Mouse (Mus musculus) MEL (cell line): ENCODE measurements around the gene Oas1a. TPM values are rescaled to one million over a fixed set of nuclear protein-coding genes. Genes with fewer than 3 reads are reported as not detected.
"Not testable (repeated sequence)": the region's sequence is repeated elsewhere in the genome, so short reads cannot be mapped to it uniquely, and the experiment has no call there.

Source experiments
- DNase-seq: peaks from one replicate; pipeline ENCODE4 v3.0.0; 2011; ENCODE audit warnings: low read depth, low spot score
- H3K27ac ChIP-seq: 2 replicates; pipeline ENCODE4 v1.5.1; 2012; ENCODE audit warnings: low read depth, mild to moderate bottlenecking, control low read depth, low read length, moderate library complexity; ENCODE audit not compliant: control insufficient read depth
- H3K27me3 ChIP-seq, 2 experiments: fragments of 150-350 bp in 1 of 2; sonication (generic) in 1 of 2; 2 replicates each; pipeline ENCODE4 v1.6.1; 2012; ENCODE audit warnings: low read length in 2 of 2, mild to moderate bottlenecking in 2 of 2, improper control_type of control experiment in 1 of 2, moderate library complexity in 1 of 2; ENCODE audit not compliant: insufficient read depth in 2 of 2, control insufficient read depth in 1 of 2
- H3K36me3 ChIP-seq, 2 experiments: 2 replicates each; pipeline ENCODE4 v1.6.1; 2012 to 2014; ENCODE audit warnings: low read length in 2 of 2, improper control_type of control experiment in 1 of 2, inconsistent platforms in 1 of 2, mild to moderate bottlenecking in 1 of 2; ENCODE audit not compliant: insufficient read depth in 2 of 2, control insufficient read depth in 1 of 2
- H3K4me1 ChIP-seq, 2 experiments: fragments of 150-350 bp in 1 of 2; sonication (generic) in 1 of 2; 2 replicates each; pipeline ENCODE4 v1.6.1; 2012; ENCODE audit warnings: low read length in 2 of 2, improper control_type of control experiment in 1 of 2, mild to moderate bottlenecking in 1 of 2; ENCODE audit not compliant: insufficient read depth in 2 of 2, control insufficient read depth in 1 of 2
- H3K4me3 ChIP-seq, 2 experiments: fragments of 150-350 bp in 1 of 2; sonication (generic) in 1 of 2; 2 replicates each; pipeline ENCODE4 v1.5.1; 2012; ENCODE audit warnings: low read depth in 2 of 2, low read length in 2 of 2, mild to moderate bottlenecking in 2 of 2, moderate library complexity in 2 of 2, control low read depth in 1 of 2, improper control_type of control experiment in 1 of 2; ENCODE audit not compliant: control insufficient read depth in 1 of 2, insufficient read depth in 1 of 2
- H3K79me2 ChIP-seq: 2 replicates; pipeline ENCODE4 v1.6.1; 2012; ENCODE audit warnings: mild to moderate bottlenecking, low read length, moderate library complexity; ENCODE audit not compliant: control insufficient read depth, poor library complexity, insufficient read depth
- H3K9ac ChIP-seq: 2 replicates; pipeline ENCODE4 v1.6.1; 2012; ENCODE audit warnings: low read depth, mild to moderate bottlenecking, control low read depth, low read length, moderate library complexity; ENCODE audit not compliant: control insufficient read depth, poor library complexity, severe bottlenecking
- H3K9me3 ChIP-seq: fragments of 150-350 bp; sonication (generic); replicated peaks from 2 replicates; pipeline ENCODE4 v1.6.1; 2012; ENCODE audit warnings: mild to moderate bottlenecking, low read length, improper control_type of control experiment, moderate library complexity; ENCODE audit not compliant: insufficient read depth
- BHLHE40 ChIP-seq: IDR thresholded peaks from 2 replicates; pipeline ENCODE4 v1.6.1; 2012; ENCODE audit warnings: low read depth, mild to moderate bottlenecking, inconsistent platforms, low read length, improper control_type of control experiment, borderline replicate concordance
- CHD1 ChIP-seq: IDR thresholded peaks from 2 replicates; pipeline ENCODE4 v1.6.1; 2012; ENCODE audit warnings: low read depth, mild to moderate bottlenecking, inconsistent platforms, low read length, improper control_type of control experiment
- CHD2 ChIP-seq: IDR thresholded peaks from 2 replicates; pipeline ENCODE4 v1.6.1; 2011; ENCODE audit warnings: low read length, improper control_type of control experiment
- CTCF ChIP-seq, 3 experiments: IDR thresholded peaks in 2 of 3; conservative IDR thresholded peaks in 1 of 3; 2 replicates each; pipeline ENCODE4 v1.5.1; 2011 to 2012; ENCODE audit warnings: low read length in 3 of 3, low read depth in 2 of 3, mild to moderate bottlenecking in 2 of 3, improper control_type of control experiment in 1 of 3, inconsistent platforms in 1 of 3, mixed read lengths in 1 of 3, moderate library complexity in 1 of 3; ENCODE audit not compliant: control insufficient read depth in 1 of 3, insufficient read depth in 1 of 3, poor library complexity in 1 of 3, severe bottlenecking in 1 of 3
- E2F4 ChIP-seq: IDR thresholded peaks from 2 replicates; pipeline ENCODE4 v1.6.1; 2011; ENCODE audit warnings: low read depth, low read length, improper control_type of control experiment, borderline replicate concordance
- EP300 ChIP-seq, 2 experiments: IDR thresholded peaks; 2 replicates each; pipeline ENCODE4 v1.6.1; 2011; ENCODE audit warnings: improper control_type of control experiment in 2 of 2, low read length in 2 of 2, low read depth in 1 of 2, mild to moderate bottlenecking in 1 of 2
- ETS1 ChIP-seq: IDR thresholded peaks from 2 replicates; pipeline ENCODE4 v1.6.1; 2012; ENCODE audit warnings: low read depth, mild to moderate bottlenecking, inconsistent platforms, low read length, improper control_type of control experiment, moderate library complexity
- GABPA ChIP-seq: IDR thresholded peaks from 2 replicates; pipeline ENCODE4 v1.6.1; 2012; ENCODE audit warnings: low read depth, mild to moderate bottlenecking, inconsistent platforms, low read length, improper control_type of control experiment, moderate library complexity
- GATA1 ChIP-seq: IDR thresholded peaks from 2 replicates; pipeline ENCODE4 v1.6.1; 2011; ENCODE audit warnings: low read depth, low read length, improper control_type of control experiment
- KAT2A ChIP-seq: conservative IDR thresholded peaks from 2 replicates; pipeline ENCODE4 v1.6.1; 2012; ENCODE audit warnings: low read depth, low read length, improper control_type of control experiment, inconsistent platforms
- MAFK ChIP-seq: IDR thresholded peaks from 2 replicates; pipeline ENCODE4 v1.6.1; 2011; ENCODE audit warnings: low read depth, mild to moderate bottlenecking, low read length, improper control_type of control experiment, borderline replicate concordance
- MAX ChIP-seq: IDR thresholded peaks from 2 replicates; pipeline ENCODE4 v1.6.1; 2011; ENCODE audit warnings: low read length, improper control_type of control experiment
- MAZ ChIP-seq: IDR thresholded peaks from 2 replicates; pipeline ENCODE4 v1.6.1; 2012; ENCODE audit warnings: low read depth, mild to moderate bottlenecking, inconsistent platforms, low read length, improper control_type of control experiment
- MEF2A ChIP-seq: IDR thresholded peaks from 2 replicates; pipeline ENCODE4 v1.6.1; 2014; ENCODE audit warnings: low read depth, mild to moderate bottlenecking, inconsistent platforms, low read length, improper control_type of control experiment; ENCODE audit not compliant: poor library complexity, insufficient replicate concordance, severe bottlenecking; ENCODE audit errors: extremely low read depth
- MXI1 ChIP-seq: IDR thresholded peaks from 2 replicates; pipeline ENCODE4 v1.6.1; 2011; ENCODE audit warnings: mild to moderate bottlenecking, low read depth, low read length, improper control_type of control experiment
- MYC ChIP-seq: IDR thresholded peaks from 2 replicates; pipeline ENCODE4 v1.6.1; 2011; ENCODE audit warnings: low read depth, mild to moderate bottlenecking, low read length, improper control_type of control experiment, moderate library complexity
- NRF1 ChIP-seq: IDR thresholded peaks from 2 replicates; pipeline ENCODE4 v1.6.1; 2014; ENCODE audit warnings: low read depth, mild to moderate bottlenecking, inconsistent platforms, low read length, improper control_type of control experiment, moderate library complexity; ENCODE audit not compliant: poor library complexity, insufficient read depth, severe bottlenecking
- RAD21 ChIP-seq: IDR thresholded peaks from 2 replicates; pipeline ENCODE4 v1.6.1; 2011; ENCODE audit warnings: mild to moderate bottlenecking, low read depth, low read length, improper control_type of control experiment
- SIN3A ChIP-seq: IDR thresholded peaks from 2 replicates; pipeline ENCODE4 v1.6.1; 2012; ENCODE audit warnings: low read length, improper control_type of control experiment, inconsistent platforms
- SMC3 ChIP-seq: IDR thresholded peaks from 2 replicates; pipeline ENCODE4 v1.6.1; 2011; ENCODE audit warnings: low read depth, low read length, improper control_type of control experiment
- TAL1 ChIP-seq: IDR thresholded peaks from 2 replicates; pipeline ENCODE4 v1.6.1; 2012; ENCODE audit warnings: mild to moderate bottlenecking, inconsistent platforms, low read length, moderate library complexity, mixed read lengths
- TBP ChIP-seq: IDR thresholded peaks from 2 replicates; pipeline ENCODE4 v1.8.0; 2011; ENCODE audit warnings: low read depth, low read length, improper control_type of control experiment
- TCF12 ChIP-seq: IDR thresholded peaks from 2 replicates; pipeline ENCODE4 v1.6.1; 2014; ENCODE audit warnings: low read depth, mild to moderate bottlenecking, inconsistent platforms, low read length, improper control_type of control experiment, moderate library complexity
- UBTF ChIP-seq: IDR thresholded peaks from 2 replicates; pipeline ENCODE4 v1.6.1; 2012; ENCODE audit warnings: low read depth, mild to moderate bottlenecking, inconsistent platforms, low read length, improper control_type of control experiment, moderate library complexity, borderline replicate concordance; ENCODE audit not compliant: insufficient read depth
- USF1 ChIP-seq: IDR thresholded peaks from 2 replicates; pipeline ENCODE4 v1.6.1; 2014; ENCODE audit warnings: low read depth, mild to moderate bottlenecking, inconsistent platforms, low read length, improper control_type of control experiment, moderate library complexity
- USF2 ChIP-seq, 2 experiments: IDR thresholded peaks; 2 replicates each; pipeline ENCODE4 v1.6.1; 2011 to 2012; ENCODE audit warnings: improper control_type of control experiment in 2 of 2, low read length in 2 of 2, borderline replicate concordance in 1 of 2, inconsistent platforms in 1 of 2, low read depth in 1 of 2, mild to moderate bottlenecking in 1 of 2; ENCODE audit not compliant: insufficient read depth in 1 of 2
- ZC3H11A ChIP-seq: IDR thresholded peaks from 2 replicates; pipeline ENCODE4 v1.6.1; 2012; ENCODE audit warnings: low read depth, mild to moderate bottlenecking, inconsistent platforms, low read length, improper control_type of control experiment
- ZNF384 ChIP-seq: IDR thresholded peaks from 2 replicates; pipeline ENCODE4 v1.6.1; 2012; ENCODE audit warnings: low read depth, mild to moderate bottlenecking, inconsistent platforms, low read length, improper control_type of control experiment
- polyA plus RNA-seq, 2 experiments: library from polyadenylated mRNA; stranded (reverse) in 1 of 2; unstranded in 1 of 2; fragments of >175 nt in 1 of 2; fragments of >200 nt in 1 of 2; gene quantifications; 2 replicates each; pipeline versions ENCODE4 v1.2.1 to v1.2.4; 2012; ENCODE audit warnings: low replicate concordance in 2 of 2, low read depth in 1 of 2; ENCODE audit not compliant: insufficient read length in 2 of 2, insufficient read depth in 1 of 2, missing spikeins in 1 of 2
- total RNA-seq: library from RNA; depleted of rRNA; stranded (reverse); fragments of 300-350 nt; gene quantifications from 2 replicates; pipeline ENCODE4 v1.2.3, GENCODE M21; 2012; rRNA removed

Oas1a gene
- total RNA-seq, result 0.15 TPM in 1 of 2 replicates, not detected in the other
- polyA plus RNA-seq, result under 1 TPM in 1 of 2 experiments, not detected in 1; 0.17 TPM

DNA sequence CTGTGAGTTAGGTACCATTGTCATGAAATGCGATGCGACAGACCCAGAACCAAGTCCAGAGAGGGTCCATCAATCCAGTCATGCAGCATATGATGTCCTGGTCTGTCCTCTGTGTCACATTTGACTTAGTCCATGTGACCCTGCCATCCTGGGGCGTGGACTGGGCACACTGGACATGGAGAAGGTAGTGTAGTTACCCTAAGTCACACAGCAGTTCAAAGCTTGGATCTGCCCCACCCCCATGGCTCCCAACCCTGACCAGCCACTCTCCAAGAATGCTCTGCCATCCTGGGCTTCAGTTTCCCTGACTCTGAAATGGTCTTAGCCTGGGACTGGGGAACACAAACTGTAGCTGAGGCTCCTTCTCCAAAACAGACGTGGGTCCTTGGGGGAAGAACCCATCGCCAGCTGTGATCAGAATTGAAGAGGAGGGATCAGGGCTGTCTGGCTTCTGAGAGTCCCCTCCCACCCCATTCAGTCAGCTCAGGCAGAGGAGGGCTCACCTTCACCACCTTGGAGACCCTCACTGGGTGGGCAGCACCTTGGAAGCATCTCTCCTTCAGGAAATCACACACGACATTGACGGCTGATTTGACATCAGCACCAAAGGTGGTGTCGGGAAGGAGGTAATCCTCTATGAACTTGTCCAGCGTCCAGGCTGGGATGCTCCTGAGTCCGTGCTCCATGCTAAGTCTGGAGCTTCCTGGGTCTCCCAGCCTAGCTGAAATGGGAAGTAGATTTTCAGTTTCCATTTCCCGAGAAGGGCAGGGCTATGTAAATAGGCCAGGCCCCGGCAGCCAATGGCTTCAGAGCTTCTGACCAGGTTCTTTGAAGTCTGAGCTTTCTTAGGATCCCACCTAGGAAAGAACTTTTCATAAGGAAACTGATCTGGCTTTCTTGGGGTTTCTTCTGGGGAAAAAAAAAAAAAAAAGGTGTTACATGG, at the start of gene Oas1a:
TSS of gene Oas1a (minus strand) at position 731 of the 943 bp plus-strand sequence.
- DNase-seq, H3K9ac ChIP-seq, H3K27me3 ChIP-seq, H3K79me2 ChIP-seq, H3K36me3 ChIP-seq, H3K27ac ChIP-seq, H3K9me3 ChIP-seq, H3K4me1 ChIP-seq, H3K4me3 ChIP-seq: not testable (repeated sequence)

DNA sequence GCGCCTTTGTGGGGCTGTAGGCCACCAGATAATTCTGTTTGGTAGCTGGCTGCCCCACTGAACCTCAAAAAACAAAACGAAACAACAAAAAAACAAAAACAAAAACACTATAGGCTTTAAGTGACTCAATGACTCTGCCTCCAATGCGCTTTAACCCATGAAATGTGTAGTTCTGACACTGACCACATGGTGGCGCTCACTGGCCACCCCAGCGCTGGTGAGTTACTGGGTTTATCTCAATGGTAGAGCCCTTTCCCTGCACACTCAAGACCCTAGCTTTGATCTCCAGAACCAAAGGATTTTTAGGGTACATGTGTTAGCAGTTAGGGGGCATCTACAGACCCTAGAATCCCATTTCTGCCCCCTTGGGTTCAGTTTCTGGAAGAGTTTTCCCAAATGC, 46.7 kb upstream of the Oas1a start:
- Histone ChIP-seq H3K4me3 (no peak overlapping the region), H3K4me1 (no peaks in the 10 kb centered on the region), H3K36me3 (no peaks in the 10 kb centered on the region), H3K9me3 (no peaks in the 10 kb centered on the region), H3K27ac (no peak overlapping the region), H3K9ac (no peak overlapping the region), H3K79me2 (no peaks in the 10 kb centered on the region), H3K27me3 (no peaks in the 10 kb centered on the region)
- TF ChIP-seq MYC, result no peak
- no peak for TF ChIP-seq USF2 (IDR thresholded peaks at IDR 0.05; ENCODE audit: borderline replicate concordance in 1 of 2, insufficient read depth in 1 of 2, low read depth in 1 of 2, low read length in 2 of 2)
- TF ChIP-seq GATA1, result no peak
- TF ChIP-seq CHD1, result no peak
- no peak for TF ChIP-seq GABPA
- no peak for TF ChIP-seq TBP
- TF ChIP-seq CHD2, result no peak
- no peak for TF ChIP-seq NRF1
- TF ChIP-seq ETS1, result no peak
- TF ChIP-seq KAT2A, result no peak
- no peak for TF ChIP-seq MXI1
- TF ChIP-seq BHLHE40, result no peak
- TF ChIP-seq MAX, result no peak
- TF ChIP-seq RAD21, result peak; percentile 52
- TF ChIP-seq TCF12, result no peak
- TF ChIP-seq SMC3, result peak; percentile 49
- TF ChIP-seq TAL1, result no peak
- no peak for TF ChIP-seq MEF2A
- no peak for TF ChIP-seq ZNF384
- 0 out of 2 replicates have a peak, but pooled peaks have one; percentile 17 for TF ChIP-seq ZC3H11A
- TF ChIP-seq MAFK, result no peak
- TF ChIP-seq UBTF, result no peak
- TF ChIP-seq EP300 (IDR thresholded peaks at IDR 0.05; ENCODE audit: low read depth in 1 of 2, low read length in 2 of 2), result no peak
- peak; percentile 62 to 77 (median 69) for TF ChIP-seq CTCF (IDR thresholded peaks at IDR 0.05 in 2 of 3, conservative IDR thresholded peaks at IDR 0.05 in 1 of 3; ENCODE audit: control insufficient read depth in 1 of 3, insufficient read depth in 1 of 3, low read depth in 2 of 3, low read length in 3 of 3, poor library complexity in 1 of 3, severe bottlenecking in 1 of 3)
- TF ChIP-seq SIN3A, result no peak
- TF ChIP-seq USF1, result no peak
- TF ChIP-seq E2F4, result no peak
- no peak for TF ChIP-seq MAZ
- DNase-seq, result peak; percentile 6
